Mouse (Mus musculus) limb, embryonic 10.5 days (tissue): ENCODE measurements around the gene Rs1. TPM values are rescaled to one million over a fixed set of nuclear protein-coding genes. Genes with fewer than 3 reads are reported as not detected.

Source experiments
- polyA plus RNA-seq: library from polyadenylated mRNA; unstranded; fragments of >200 nt; fragmentation: Nextera tagmentation; extraction: Ambion mirVana; gene quantifications from 2 replicates; pipeline ENCODE4 v1.2.1, GENCODE M21; 2016

Gene Rs1
- polyA plus RNA-seq, 1 experiment from 2014 or later, result not detected

Other genes with a start within 250 kb of the Rs1 start
- gene Ppef1, start 32.2 kb upstream of the Rs1 start, polyA plus RNA-seq, result 0.08 TPM in 1 of 2 replicates, not detected in the other
- 0.24 TPM in 1 of 2 replicates, not detected in the other for gene Gja6, start 139.0 kb downstream of the Rs1 start, polyA plus RNA-seq
- gene Cdkl5, start 226.7 kb downstream of the Rs1 start, polyA plus RNA-seq, result 0.87 and 1.4 TPM in 2 replicates